Mouse (Mus musculus) C2C12 (cell line): ENCODE data around the gene Gcn1l1.

Experiments
- CEBPB ChIP-seq: IDR thresholded peaks from one replicate; pipeline ENCODE4 v1.6.1; 2011; ENCODE audit warnings: low read depth, mild to moderate bottlenecking, control low read depth, moderate library complexity
- CTCF ChIP-seq: IDR thresholded peaks from one replicate; pipeline ENCODE4 v1.5.1; 2011; ENCODE audit not compliant: control insufficient read depth, insufficient read depth, insufficient read length
- FOSL1 ChIP-seq: IDR thresholded peaks from one replicate; pipeline ENCODE4 v1.8.0; 2011; ENCODE audit warnings: mild to moderate bottlenecking, low read length; ENCODE audit not compliant: poor library complexity, insufficient read depth, severe bottlenecking
- MAX ChIP-seq: IDR thresholded peaks from one replicate; pipeline ENCODE4 v1.6.1; 2011; ENCODE audit warnings: mild to moderate bottlenecking, control low read depth
- MYOD1 ChIP-seq: IDR thresholded peaks from one replicate; pipeline ENCODE4 v1.6.1; 2011; ENCODE audit warnings: low read depth; ENCODE audit not compliant: control insufficient read depth, insufficient read length
- USF1 ChIP-seq: IDR thresholded peaks from one replicate; pipeline ENCODE4 v1.6.1; 2011; ENCODE audit warnings: low read depth, mild to moderate bottlenecking, control low read depth, moderate library complexity

DNA sequence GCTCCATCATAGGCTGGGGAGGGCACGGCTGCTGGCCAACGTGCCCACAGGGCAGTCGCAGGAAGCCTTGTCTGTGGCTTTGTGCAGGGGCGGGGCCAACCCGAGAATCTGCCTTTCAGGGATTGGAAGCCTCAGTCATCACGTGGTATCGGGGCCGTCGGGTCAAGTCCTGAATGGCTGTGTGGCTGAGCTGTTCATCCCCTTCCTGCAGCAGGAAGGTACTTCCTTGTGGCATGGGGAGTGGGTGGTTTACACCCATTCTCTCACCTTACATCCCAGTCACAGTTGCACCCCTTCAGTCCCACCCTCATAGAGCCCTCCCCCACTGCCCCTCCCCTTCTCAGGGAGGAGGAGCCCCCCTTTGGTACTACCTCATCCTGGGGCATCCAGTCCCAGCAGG, 16.6 kb downstream of the Gcn1l1 start:
- no peak for TF ChIP-seq CTCF
- no peak for TF ChIP-seq USF1
- TF ChIP-seq FOSL1, result no peak
- no peak for TF ChIP-seq CEBPB
- no peak for TF ChIP-seq MAX
- no peak for TF ChIP-seq MYOD1
